Mouse (Mus musculus) testis, adult 2 months (tissue): ENCODE data around the gene Tcaf1. TPM values are rescaled to one million over a fixed set of nuclear protein-coding genes. Genes with fewer than 3 reads are reported as not detected.
A peak's percentile ranks its signal among the peaks of the same experiment; 100 is the strongest.

Experiments used
- H3K27ac ChIP-seq: fragments of 200-500 bp; 2 replicates; pipeline ENCODE4 v1.5.1; 2012; ENCODE audit warnings: low read depth, low read length; ENCODE audit not compliant: control insufficient read depth, insufficient read depth
- H3K27me3 ChIP-seq: fragments of 200-500 bp; 2 replicates; pipeline ENCODE4 v1.6.1; 2012; ENCODE audit warnings: mild to moderate bottlenecking, low read length, moderate library complexity; ENCODE audit not compliant: control insufficient read depth, insufficient read depth
- H3K36me3 ChIP-seq: fragments of 200-500 bp; 2 replicates; pipeline ENCODE4 v1.6.1; 2012; ENCODE audit warnings: mild to moderate bottlenecking, low read length; ENCODE audit not compliant: control insufficient read depth, insufficient read depth
- H3K4me1 ChIP-seq: fragments of 200-500 bp; 2 replicates; pipeline ENCODE4 v1.6.1; 2012; ENCODE audit warnings: low read length; ENCODE audit not compliant: control insufficient read depth, insufficient read depth
- H3K4me3 ChIP-seq: fragments of 200-500 bp; 2 replicates; pipeline ENCODE4 v1.5.1; 2012; ENCODE audit warnings: low read depth, mild to moderate bottlenecking, low read length, moderate library complexity, mixed read lengths; ENCODE audit not compliant: control insufficient read depth
- CTCF ChIP-seq: fragments of 200-500 bp; IDR thresholded peaks from 2 replicates; pipeline ENCODE4 v1.5.1; 2012; ENCODE audit warnings: low read depth, mild to moderate bottlenecking, inconsistent platforms, low read length, moderate library complexity; ENCODE audit not compliant: control insufficient read depth, insufficient read depth, insufficient replicate concordance
- POLR2A ChIP-seq: fragments of 200-500 bp; IDR thresholded peaks from 2 replicates; pipeline ENCODE4 v1.6.1; 2012; ENCODE audit warnings: low read depth, mild to moderate bottlenecking, inconsistent platforms, low read length, moderate library complexity; ENCODE audit not compliant: control insufficient read depth
- polyA plus RNA-seq: library from polyadenylated mRNA; depleted of rRNA; stranded (reverse); fragments of >200 nt; gene quantifications from 2 replicates; pipeline ENCODE4 v1.2.3, GENCODE M21; 2012

The Tcaf1 gene
- polyA plus RNA-seq, 1 experiment: 2.2 TPM

DNA sequence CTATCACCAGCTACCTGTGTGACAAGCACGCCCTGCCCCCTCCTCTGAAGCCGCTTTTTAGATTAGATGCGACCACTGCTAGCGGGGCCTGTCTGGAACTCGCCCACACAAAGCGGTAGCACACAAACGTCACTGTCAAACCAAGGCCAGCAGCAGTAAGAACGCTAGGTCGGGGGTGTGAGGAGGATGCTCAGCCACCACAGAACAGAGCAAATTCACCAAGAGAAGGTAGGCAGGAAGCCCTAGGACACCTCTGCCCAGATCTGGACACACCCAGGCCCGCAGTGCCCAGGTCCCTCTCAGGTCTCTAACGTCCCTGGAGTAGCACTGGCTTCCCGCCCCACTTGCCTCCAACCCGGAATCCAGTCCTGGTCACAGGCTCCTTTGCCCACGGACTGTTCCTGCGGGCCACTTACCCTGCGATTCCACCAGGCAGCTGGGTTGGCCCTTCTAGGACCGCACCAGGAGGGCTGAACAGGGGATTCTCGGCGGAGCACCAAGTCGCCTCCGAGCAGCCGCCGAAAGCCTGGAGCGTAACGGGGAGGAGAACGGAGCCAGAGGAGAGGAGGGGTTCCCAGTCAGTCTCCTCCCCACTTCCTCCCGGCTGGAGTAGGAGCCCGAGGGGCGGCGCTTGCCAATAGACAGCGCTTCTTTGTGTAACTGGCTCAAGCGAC, 17.2 kb downstream of the Tcaf1 start:
- Histone ChIP-seq H3K27me3 (no peaks in the 10 kb centered on the region), H3K4me3 (peak overlapping the region; percentile 77), H3K36me3 (no peaks in the 10 kb centered on the region), H3K4me1 (peaks cover 12% of the 10 kb centered on the region), H3K27ac (no peak overlapping the region)
- no peak for TF ChIP-seq CTCF
- no peak for TF ChIP-seq POLR2A

DNA sequence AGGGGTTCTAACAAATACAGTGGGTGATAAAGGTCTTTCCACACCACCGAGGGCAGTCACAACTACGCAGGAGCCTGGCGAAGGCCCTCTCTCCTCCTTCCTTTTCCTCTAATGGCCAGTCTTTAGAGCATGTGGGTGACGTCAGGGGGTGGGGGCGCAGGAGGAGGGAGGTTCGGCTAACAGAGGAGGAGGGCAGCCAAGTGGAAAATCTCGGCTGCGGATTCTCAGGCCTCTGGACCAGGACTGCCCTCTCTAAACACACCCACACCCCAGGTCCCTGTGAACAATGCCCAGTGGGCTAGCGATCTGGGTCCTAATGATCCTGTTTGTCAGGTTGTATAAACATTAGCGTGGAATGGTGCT, 17.8 kb downstream of the Tcaf1 start:
- TF ChIP-seq POLR2A (no peak), CTCF (no peak)
- Histone ChIP-seq H3K4me1 (peaks cover 12% of the 10 kb centered on the region), H3K4me3 (peak overlapping the region; percentile 77), H3K27ac (no peak overlapping the region; the same call in 1 of the 2 replicates), H3K36me3 (no peaks in the 10 kb centered on the region), H3K27me3 (no peaks in the 10 kb centered on the region)

GRCm38 (mm10) chr6:42689761-42690160, 20.1 kb downstream of the Tcaf1 start:
- peaks cover 12% of the 10 kb centered on the region for H3K4me1 ChIP-seq
- no peaks in the 10 kb centered on the region for H3K27me3 ChIP-seq
- no peak for TF ChIP-seq CTCF
- TF ChIP-seq POLR2A: no peak
- H3K36me3 ChIP-seq: no peaks in the 10 kb centered on the region
- H3K4me3 ChIP-seq: no peak overlapping the region
- H3K27ac ChIP-seq: no peak overlapping the region

GRCm38 (mm10) chr6:42687907-42688306, 22.0 kb downstream of the Tcaf1 start:
- H3K4me3 ChIP-seq: no peak overlapping the region
- no peaks in the 10 kb centered on the region for H3K27me3 ChIP-seq
- H3K36me3 ChIP-seq: no peaks in the 10 kb centered on the region
- no peak overlapping the region for H3K27ac ChIP-seq
- peaks cover 12% of the 10 kb centered on the region for H3K4me1 ChIP-seq
- TF ChIP-seq CTCF: no peak

DNA sequence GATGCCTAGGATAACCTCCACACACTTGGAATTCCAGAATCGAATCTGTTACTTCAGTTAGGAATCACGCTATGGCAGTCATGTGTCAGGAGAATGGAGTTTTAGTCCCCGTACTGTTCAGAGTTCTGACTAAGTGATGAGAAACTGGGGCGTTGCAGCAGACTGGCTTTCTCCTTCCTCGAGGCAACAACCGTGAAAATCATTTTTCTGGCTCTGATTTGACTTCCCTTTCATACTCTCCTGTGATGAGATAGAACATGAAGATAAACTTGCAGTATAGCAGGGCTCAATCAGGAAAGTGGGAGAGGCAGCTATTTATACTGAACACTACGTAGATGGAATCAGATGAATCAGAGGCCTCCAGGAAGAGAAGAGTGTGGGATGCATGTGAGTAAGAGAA, 29.8 kb downstream of the Tcaf1 start:
- H3K27ac ChIP-seq: no peak overlapping the region
- H3K4me1 ChIP-seq: no peaks in the 10 kb centered on the region
- H3K4me3 ChIP-seq: no peak overlapping the region
- TF ChIP-seq CTCF (no peak), POLR2A (no peak)
- no peaks in the 10 kb centered on the region for H3K36me3 ChIP-seq
- no peaks in the 10 kb centered on the region for H3K27me3 ChIP-seq

DNA sequence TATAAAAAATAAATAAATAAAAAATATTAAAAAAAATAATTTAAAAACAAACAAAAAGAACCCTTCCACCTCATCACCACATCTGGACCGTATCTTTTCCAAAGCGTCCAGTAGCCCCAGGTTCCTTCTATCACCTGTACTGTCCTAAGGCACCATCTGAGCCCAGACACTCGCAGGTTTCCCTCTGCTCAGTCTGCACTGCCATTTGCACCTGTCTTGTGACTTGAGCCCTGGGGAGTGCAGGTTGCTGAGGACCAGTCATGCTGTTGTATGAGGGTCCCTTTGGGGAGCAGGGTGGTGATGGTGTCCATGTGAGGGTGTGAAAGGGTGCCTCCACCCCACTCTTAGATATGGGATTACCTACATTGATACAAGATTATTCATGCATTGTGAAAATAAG, 33.9 kb downstream of the Tcaf1 start:
- Histone ChIP-seq H3K4me3 (no peak overlapping the region), H3K27ac (no peak overlapping the region), H3K36me3 (no peaks in the 10 kb centered on the region)

DNA sequence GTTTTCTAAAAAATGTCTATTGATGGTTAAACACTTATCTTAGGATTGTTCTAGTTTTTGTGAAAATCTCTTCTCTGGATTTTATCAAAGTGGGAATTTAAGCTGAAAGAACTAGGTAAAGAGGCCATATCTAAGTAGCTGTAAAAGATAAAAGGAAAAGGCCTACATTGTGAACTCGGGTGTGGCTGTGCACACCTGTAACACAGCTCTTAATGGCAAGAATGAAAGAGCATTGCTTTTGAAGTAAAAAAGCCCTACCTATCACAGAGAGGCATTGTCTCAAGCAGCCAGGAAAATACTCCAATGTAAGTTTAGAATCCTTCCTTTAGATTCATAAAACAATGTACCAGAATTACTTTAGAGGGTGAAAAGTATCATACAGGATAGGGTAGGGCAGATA, 38.1 kb downstream of the Tcaf1 start:
- no peaks in the 10 kb centered on the region for H3K36me3 ChIP-seq
- no peak overlapping the region for H3K27ac ChIP-seq
- TF ChIP-seq CTCF (no peak), POLR2A (no peak)
- no peaks in the 10 kb centered on the region for H3K4me1 ChIP-seq
- H3K4me3 ChIP-seq: no peak overlapping the region
- no peaks in the 10 kb centered on the region for H3K27me3 ChIP-seq

More for the DNA sequence above, 33.9 kb downstream of the Tcaf1 start:
- Histone ChIP-seq H3K4me1 (no peaks in the 10 kb centered on the region), H3K27me3 (no peaks in the 10 kb centered on the region)
- TF ChIP-seq CTCF: no peak
- no peak for TF ChIP-seq POLR2A

- TF ChIP-seq CTCF: no peak
- TF ChIP-seq POLR2A: no peak
- H3K27ac ChIP-seq: no peak overlapping the region
- no peaks in the 10 kb centered on the region for H3K36me3 ChIP-seq
- no peaks in the 10 kb centered on the region for H3K4me1 ChIP-seq
- no peak overlapping the region for H3K4me3 ChIP-seq
- no peaks in the 10 kb centered on the region for H3K27me3 ChIP-seq
These were observed 42.2 kb downstream of the Tcaf1 start for GRCm38 (mm10) chr6:42667722-42668121.
